Mouse (Mus musculus) lung, adult 2 months (tissue): Measurements from ENCODE around the gene Phf21a. TPM values are rescaled to one million over a fixed set of nuclear protein-coding genes. Genes with fewer than 3 reads are reported as not detected.

Experiments
- DNase-seq: peaks from one replicate; pipeline ENCODE4 v3.0.0; 2022
- H3K4me1 ChIP-seq: fragments of 200-500 bp; 2 replicates; pipeline ENCODE4 v1.6.1; 2011; ENCODE audit warnings: low read length; ENCODE audit not compliant: control insufficient read depth, insufficient read depth
- H3K4me3 ChIP-seq: fragments of 200-500 bp; replicated peaks from 2 replicates; pipeline ENCODE3; 2011; ENCODE audit warnings: low read depth, mild to moderate bottlenecking, control low read depth, low read length; ENCODE audit errors: extremely low read depth
- CTCF ChIP-seq: fragments of 200-500 bp; IDR thresholded peaks from 2 replicates; pipeline ENCODE4 v1.5.1; 2011; ENCODE audit warnings: mild to moderate bottlenecking, low read length, control low read depth; ENCODE audit not compliant: insufficient read depth
- POLR2A ChIP-seq: fragments of 200-500 bp; IDR thresholded peaks from 2 replicates; pipeline ENCODE4 v1.6.1; 2011; ENCODE audit warnings: low read depth, mild to moderate bottlenecking, control low read depth, low read length, borderline replicate concordance; ENCODE audit errors: extremely low read depth
- WGBS: fragments of 180-500 bp; shearing (Covaris S2); methylation state at CpG from one replicate; pipeline ENCODE4 v1.1.7; 2018; 5-methylcytosine and 5-hydroxymethylcytosine counted together
- polyA plus RNA-seq: library from polyadenylated mRNA; depleted of rRNA; stranded (reverse); fragments of >200 nt; gene quantifications from 2 replicates; pipeline ENCODE4 v1.2.3, GENCODE M21; 2012

The Phf21a gene
- polyA plus RNA-seq, 1 experiment = 49.9 TPM

- peaks cover 7% of the 10 kb centered on the region for H3K4me1 ChIP-seq
- peak overlapping the region; percentile 44 for H3K4me3 ChIP-seq
- peak; percentile 78 for DNase-seq
- 8% methylated on average over 45 of the region's 45 CpGs for WGBS
- no peak for TF ChIP-seq CTCF
- TF ChIP-seq POLR2A = peak; percentile 49; the same call in 1 of the 2 replicates
Measured at GRCm38 (mm10) chr2:92370821-92371805, 278.2 kb downstream of the Phf21a start.

GRCm38 (mm10) chr2:92371971-92372690 lies 279.2 kb downstream of the Phf21a start:
- H3K4me1 ChIP-seq = peaks cover 12% of the 10 kb centered on the region
- 48% methylated on average over 10 of the region's 10 CpGs for WGBS
- DNase-seq = no peak
- no peak overlapping the region for H3K4me3 ChIP-seq
- TF ChIP-seq CTCF (no peak), POLR2A (no peak)

- WGBS = 40% methylated on average over 9 of the region's 9 CpGs
- peak; percentile 68 for DNase-seq
- Histone ChIP-seq H3K4me3 (no peak overlapping the region), H3K4me1 (peaks cover 12% of the 10 kb centered on the region)
- TF ChIP-seq POLR2A = no peak
- TF ChIP-seq CTCF = no peak
Measured at GRCm38 (mm10) chr2:92372767-92373436, 280.0 kb downstream of the Phf21a start.

- DNase-seq = no peak
- H3K4me3 ChIP-seq = no peak overlapping the region
Measured at GRCm38 (mm10) chr2:92373437-92373813, 280.5 kb downstream of the Phf21a start.

GRCm38 (mm10) chr2:92374514-92374913 lies 281.6 kb downstream of the Phf21a start, which contains the start of the genes Pex16 and Large2:
TSS of gene Pex16 (plus strand) at chr2:92374676.
TSS of gene Large2 (minus strand) at chr2:92374869.
- DNase-seq = no peak
- 2% methylated on average over 16 of the region's 16 CpGs for WGBS
- TF ChIP-seq CTCF (no peak), POLR2A (no peak)
- Histone ChIP-seq H3K4me1 (peaks cover 12% of the 10 kb centered on the region), H3K4me3 (peak within 1 kb of the TSS; percentile 70)

More at GRCm38 (mm10) chr2:92373437-92373813, 280.5 kb downstream of the Phf21a start:
- TF ChIP-seq CTCF = no peak
- no peak for TF ChIP-seq POLR2A
- 64% methylated on average over 11 of the region's 11 CpGs for WGBS
- peaks cover 12% of the 10 kb centered on the region for H3K4me1 ChIP-seq

- WGBS = under 1% methylated on average over 28 of the region's 29 CpGs
- peak; percentile 95 for DNase-seq
- Histone ChIP-seq H3K4me3 (peak overlapping the region; percentile 70), H3K4me1 (peaks cover 12% of the 10 kb centered on the region)
- TF ChIP-seq POLR2A (peak; percentile 94), CTCF (no peak)
Measured at GRCm38 (mm10) chr2:92375099-92375623, 282.2 kb downstream of the Phf21a start.

GRCm38 (mm10) chr2:92375788-92376187 lies 282.9 kb downstream of the Phf21a start:
- 8% methylated on average over 10 of the region's 10 CpGs for WGBS
- H3K4me3 ChIP-seq = peak overlapping the region; percentile 70
- TF ChIP-seq CTCF (no peak), POLR2A (no peak)
- DNase-seq = no peak
- H3K4me1 ChIP-seq = peaks cover 12% of the 10 kb centered on the region

- TF ChIP-seq POLR2A = no peak
- TF ChIP-seq CTCF = no peak
- WGBS = 70% methylated on average over 6 of the region's 6 CpGs
- H3K4me1 ChIP-seq = peaks cover 12% of the 10 kb centered on the region
- H3K4me3 ChIP-seq = no peak overlapping the region
- no peak for DNase-seq
Measured at GRCm38 (mm10) chr2:92376300-92376699, 283.4 kb downstream of the Phf21a start.
